ENCODE assay signal across 16 mouse cellular contexts in genomic region chr3:38496795-38497385, GRCm38 (mm10). TPM values are rescaled to one million over a fixed set of nuclear protein-coding genes. Genes with fewer than 3 reads are reported as not detected.
DNase-seq lines count a peak whose midpoint lies in the region; ATAC-seq and TF ChIP-seq lines count a peak whose summit lies in the region.
"Had no signal": no experiment of that assay in that cellular context is flagged by ENCODE, and none has a peak within 500 bp of the region (broad histone marks: within the 10 kb centered on the region; RNA-seq: fewer than 3 reads in every experiment).

No protein-coding gene starts in this region.

- H3K4me2 ChIP-seq in midbrain, postnatal 0 days (ENCODE audit: low read depth, low read length, poor library complexity, severe bottlenecking), result no peak overlapping the region
- H3K4me2 ChIP-seq: heart, embryonic 15.5 days; hindbrain, embryonic 12.5 days; limb, embryonic 13.5 days; midbrain, embryonic 15.5 days had no signal

- no peak overlapping the region for H3K4me3 ChIP-seq in midbrain, postnatal 0 days (ENCODE audit: low read depth, low read length)
- H3K4me3 ChIP-seq in midbrain, embryonic 10.5 days, result no peak overlapping the region
- H3K4me3 ChIP-seq: heart, embryonic 15.5 days; hindbrain, embryonic 12.5 days; limb, embryonic 13.5 days; midbrain, embryonic 15.5 days had no signal

- 77% methylated on average over 3 of the region's 3 CpGs for WGBS in midbrain, postnatal 0 days
- 93% methylated on average over 3 of the region's 3 CpGs for WGBS in midbrain, embryonic 10.5 days

- no peak overlapping the region for H3K9ac ChIP-seq in midbrain, postnatal 0 days (replicated peaks; ENCODE audit: low read length, poor library complexity, severe bottlenecking)
- H3K9ac ChIP-seq: heart, embryonic 15.5 days; hindbrain, embryonic 12.5 days; limb, embryonic 13.5 days; midbrain, embryonic 15.5 days had no signal

- no peak for TF ChIP-seq CTCF in midbrain, postnatal 0 days (IDR thresholded peaks at IDR 0.05)

- no peaks in the 10 kb centered on the region for H3K9me3 ChIP-seq in midbrain, postnatal 0 days (ENCODE audit: low read length)
- H3K9me3 ChIP-seq in midbrain, embryonic 10.5 days (replicated peaks), result no peaks in the 10 kb centered on the region
- H3K9me3 ChIP-seq: heart, embryonic 15.5 days; hindbrain, embryonic 12.5 days; limb, embryonic 13.5 days; midbrain, embryonic 15.5 days had no signal

- H3K4me1 ChIP-seq in midbrain, postnatal 0 days (ENCODE audit: insufficient read depth, low read length), result no peaks in the 10 kb centered on the region
- H3K4me1 ChIP-seq in midbrain, embryonic 10.5 days, result no peaks in the 10 kb centered on the region
- H3K4me1 ChIP-seq: heart, embryonic 15.5 days; limb, embryonic 13.5 days; midbrain, embryonic 15.5 days had no signal

- no peak overlapping the region for H3K27ac ChIP-seq in midbrain, postnatal 0 days (ENCODE audit: low read depth, low read length)
- H3K27ac ChIP-seq in midbrain, embryonic 10.5 days (replicated peaks), result no peak overlapping the region
- H3K27ac ChIP-seq: heart, embryonic 15.5 days; hindbrain, embryonic 12.5 days; limb, embryonic 13.5 days; macrophage; midbrain, embryonic 15.5 days had no signal

- 0 out of 2 replicates have a peak, but pooled peaks have one; percentile 23 for ATAC-seq in midbrain, postnatal 0 days (ENCODE audit: low FRiP score)
- ATAC-seq in activated CD4-positive, CD25-positive, alpha-beta regulatory T cell, adult 4 months, result peak; percentile 46
- peak; percentile 59; the same call in 1 of the 2 replicates for ATAC-seq in monocyte, adult 5-6 weeks (replicated peaks; ENCODE audit: insufficient number of reproducible peaks, low FRiP score, low TSS enrichment, poor library complexity, severe bottlenecking)
- ATAC-seq: midbrain, embryonic 15.5 days had no signal

- no peaks in the 10 kb centered on the region for H3K36me3 ChIP-seq in midbrain, postnatal 0 days (ENCODE audit: insufficient read depth, low read length)
- H3K36me3 ChIP-seq in midbrain, embryonic 10.5 days, result no peaks in the 10 kb centered on the region
- H3K36me3 ChIP-seq: heart, embryonic 15.5 days; hindbrain, embryonic 12.5 days; limb, embryonic 13.5 days; midbrain, embryonic 15.5 days had no signal

- DNase-seq in midbrain, postnatal 0 days (ENCODE audit: low spot score), result peak; percentile 22
- no peak for DNase-seq in midbrain, embryonic 10.5 days (ENCODE audit: low spot score)
- peak; percentile 19 for DNase-seq in thymus, postnatal 4 days
- DNase-seq in kidney, adult 8-10 months, result no peak
- DNase-seq in cerebellum, postnatal 36 days, result no peak
- DNase-seq: adrenal gland, adult 2 months; cerebellum, adult 8-10 months; kidney, adult 11 months; kidney, postnatal 14 days had no signal

- no peaks in the 10 kb centered on the region for H3K27me3 ChIP-seq in midbrain, postnatal 0 days (ENCODE audit: insufficient read depth, low read length)
- no peaks in the 10 kb centered on the region for H3K27me3 ChIP-seq in midbrain, embryonic 10.5 days (ENCODE audit: low read depth, poor library complexity, severe bottlenecking)
- H3K27me3 ChIP-seq: heart, embryonic 15.5 days; limb, embryonic 13.5 days; midbrain, embryonic 15.5 days had no signal

RNA-seq across cellular contexts. Expression of gene Ankrd50, which starts 12.2 kb away (rescaled TPM):
- total RNA-seq in midbrain, postnatal 0 days (2014; rRNA removed), result 72.7 and 74.1 TPM in 2 replicates
- polyA plus RNA-seq in midbrain, postnatal 0 days (2015; fragmentation: Nextera tagmentation; extraction: Ambion mirVana), result 12.2 and 14.9 TPM in 2 replicates
- 19.8 and 26.1 TPM in 2 replicates for polyA plus RNA-seq in midbrain, embryonic 10.5 days (2016; fragmentation: Nextera tagmentation; extraction: Ambion mirVana)
- 1 to 10 TPM; 6.4 to 7.2 TPM for polyA plus RNA-seq in activated CD4-positive, CD25-positive, alpha-beta regulatory T cell, adult 4 months (2017; shearing (Covaris generic))
- 7.6 to 22.6 TPM (median 13.4 TPM) in 3 replicates for total RNA-seq in monocyte, adult 5-6 weeks (2017)

Comparison
In these comparisons a context has a peak if more than half of its experiments do, and no peak if none do; other contexts are left out.
1. DNase-seq: peak in midbrain, postnatal 0 days (single experiment) and thymus, postnatal 4 days (single experiment); none in midbrain, embryonic 10.5 days (single experiment), kidney, adult 8-10 months (0 of 2) and cerebellum, postnatal 36 days (0 of 2).
2. Peak in every context shown above with its lines, with median percentiles within 50 percentile points of each other: ATAC-seq.